Mouse (Mus musculus) CH12.LX (cell line): Measurements from ENCODE around the gene P4hb. TPM values are rescaled to one million over a fixed set of nuclear protein-coding genes. Genes with fewer than 3 reads are reported as not detected.

Source experiments
- DNase-seq: peaks from one replicate; pipeline ENCODE4 v3.0.0-alpha.2; 2013; ENCODE audit errors: extremely low read depth
- H3K27ac ChIP-seq: 2 replicates; pipeline ENCODE4 v1.5.1; 2012; ENCODE audit warnings: low read depth, mild to moderate bottlenecking, control low read depth, moderate library complexity; ENCODE audit not compliant: insufficient read depth
- H3K27me3 ChIP-seq: replicated peaks from 2 replicates; pipeline ENCODE3; 2012; ENCODE audit warnings: inconsistent platforms
- H3K36me3 ChIP-seq, 2 experiments: replicated peaks in 1 of 2; 2 replicates each; pipeline versions ENCODE3 to v1.6.1; 2012; ENCODE audit warnings: inconsistent platforms in 1 of 2, low read length in 1 of 2, mild to moderate bottlenecking in 1 of 2, mixed read lengths in 1 of 2, moderate library complexity in 1 of 2; ENCODE audit not compliant: control insufficient read depth in 1 of 2, insufficient read depth in 1 of 2
- H3K4me1 ChIP-seq, 2 experiments: 2 replicates each; pipeline ENCODE4 v1.6.1; 2012; ENCODE audit warnings: inconsistent platforms in 1 of 2, moderate library complexity in 1 of 2; ENCODE audit not compliant: insufficient read depth in 2 of 2, control insufficient read depth in 1 of 2
- H3K4me2 ChIP-seq: 2 replicates; pipeline ENCODE4 v1.6.1; 2012; ENCODE audit warnings: low read depth, mild to moderate bottlenecking, control low read depth; ENCODE audit not compliant: poor library complexity, insufficient read depth, severe bottlenecking
- H3K4me3 ChIP-seq, 3 experiments: fragments of 150-350 bp in 1 of 3; sonication (generic) in 1 of 3; replicated peaks in 1 of 3; 2 replicates each; pipeline versions ENCODE3 to v1.5.1; 2011 to 2012; ENCODE audit warnings: low read depth in 2 of 3, low read length in 2 of 3, mild to moderate bottlenecking in 2 of 3, moderate library complexity in 2 of 3, control low read depth in 1 of 3, improper control_type of control experiment in 1 of 3, inconsistent platforms in 1 of 3, mixed read lengths in 1 of 3; ENCODE audit not compliant: poor library complexity in 1 of 3
- H3K79me2 ChIP-seq: replicated peaks from 2 replicates; pipeline ENCODE4 v1.6.1; 2012; ENCODE audit warnings: mild to moderate bottlenecking, moderate library complexity; ENCODE audit not compliant: control insufficient read depth, poor library complexity, insufficient read depth, severe bottlenecking; ENCODE audit errors: extremely low read depth
- H3K9ac ChIP-seq: 2 replicates; pipeline ENCODE4 v1.6.1; 2012; ENCODE audit warnings: low read depth, mild to moderate bottlenecking, control low read depth, moderate library complexity; ENCODE audit not compliant: insufficient read depth
- H3K9me3 ChIP-seq: replicated peaks from 2 replicates; pipeline ENCODE3; 2012; ENCODE audit warnings: low read length, inconsistent platforms, mixed read lengths
- EP300 ChIP-seq: IDR thresholded peaks from 2 replicates; pipeline ENCODE4 v1.6.1; 2011; ENCODE audit warnings: low read length, improper control_type of control experiment
- GABPA ChIP-seq: IDR thresholded peaks from 2 replicates; pipeline ENCODE4 v1.6.1; 2012; ENCODE audit warnings: low read depth, low read length, improper control_type of control experiment, inconsistent platforms; ENCODE audit not compliant: insufficient replicate concordance
- JUN ChIP-seq: IDR thresholded peaks from 2 replicates; pipeline ENCODE4 v1.6.1; 2011; ENCODE audit warnings: low read depth, mild to moderate bottlenecking, low read length, improper control_type of control experiment, moderate library complexity; ENCODE audit not compliant: insufficient read depth
- JUND ChIP-seq: conservative IDR thresholded peaks from 2 replicates; pipeline ENCODE4 v1.6.1; 2011; ENCODE audit warnings: low read depth, low read length, improper control_type of control experiment
- KAT2A ChIP-seq: IDR thresholded peaks from 2 replicates; pipeline ENCODE4 v1.6.1; 2012; ENCODE audit warnings: low read length, improper control_type of control experiment, inconsistent platforms; ENCODE audit not compliant: insufficient replicate concordance
- MAFK ChIP-seq: IDR thresholded peaks from 2 replicates; pipeline ENCODE4 v1.6.1; 2011; ENCODE audit warnings: low read length, improper control_type of control experiment; ENCODE audit not compliant: insufficient replicate concordance
- MAX ChIP-seq: IDR thresholded peaks from 2 replicates; pipeline ENCODE4 v1.6.1; 2011; ENCODE audit warnings: low read length, improper control_type of control experiment
- MAZ ChIP-seq: IDR thresholded peaks from 2 replicates; pipeline ENCODE4 v1.6.1; 2012; ENCODE audit warnings: low read depth, mild to moderate bottlenecking, inconsistent platforms, low read length, improper control_type of control experiment, moderate library complexity
- MXI1 ChIP-seq: IDR thresholded peaks from 2 replicates; pipeline ENCODE4 v1.6.1; 2011; ENCODE audit warnings: mild to moderate bottlenecking, low read depth, low read length, improper control_type of control experiment
- NELFE ChIP-seq: IDR thresholded peaks from 2 replicates; pipeline ENCODE4 v1.6.1; 2011; ENCODE audit warnings: low read depth, low read length, improper control_type of control experiment
- NRF1 ChIP-seq: IDR thresholded peaks from 2 replicates; pipeline ENCODE4 v1.6.1; 2014; ENCODE audit warnings: low read depth, mild to moderate bottlenecking, inconsistent platforms, low read length, improper control_type of control experiment, moderate library complexity
- POLR2AphosphoS2 ChIP-seq: IDR thresholded peaks from 2 replicates; pipeline ENCODE4 v1.6.1; 2011; ENCODE audit warnings: low read depth, low read length, improper control_type of control experiment
- SIN3A ChIP-seq: IDR thresholded peaks from 2 replicates; pipeline ENCODE4 v1.6.1; 2012; ENCODE audit warnings: low read length, improper control_type of control experiment, inconsistent platforms
- SMC3 ChIP-seq: IDR thresholded peaks from 2 replicates; pipeline ENCODE4 v1.6.1; 2011; ENCODE audit warnings: low read depth, low read length, improper control_type of control experiment
- TBP ChIP-seq: conservative IDR thresholded peaks from 2 replicates; pipeline ENCODE4 v1.6.1; 2011; ENCODE audit warnings: low read depth, low read length, improper control_type of control experiment
- TCF12 ChIP-seq: IDR thresholded peaks from 2 replicates; pipeline ENCODE4 v1.6.1; 2014; ENCODE audit warnings: low read depth, mild to moderate bottlenecking, inconsistent platforms, low read length, improper control_type of control experiment
- UBTF ChIP-seq: IDR thresholded peaks from 2 replicates; pipeline ENCODE4 v1.6.1; 2012; ENCODE audit warnings: low read depth, mild to moderate bottlenecking, inconsistent platforms, low read length, improper control_type of control experiment, moderate library complexity
- USF1 ChIP-seq: IDR thresholded peaks from 2 replicates; pipeline ENCODE4 v1.6.1; 2014; ENCODE audit warnings: low read depth, mild to moderate bottlenecking, inconsistent platforms, low read length, improper control_type of control experiment
- USF2 ChIP-seq: conservative IDR thresholded peaks from 2 replicates; pipeline ENCODE4 v1.6.1; 2011; ENCODE audit warnings: low read depth, low read length, improper control_type of control experiment
- ZNF384 ChIP-seq: IDR thresholded peaks from 2 replicates; pipeline ENCODE4 v1.6.1; 2012; ENCODE audit warnings: low read depth, low read length, improper control_type of control experiment, inconsistent platforms
- dilution Hi-C: fragments of 300-500 bp; cut with MboI; formaldehyde crosslinking; loops from 2 replicates; pipeline ENCODE4 v1.14.3; 2020; ENCODE audit warnings: low sequenced_read_pairs; ENCODE audit not compliant: extremely low pct_unique_long_range_greater_than_20kb, extremely low pct_ligation_motif_present
- in situ Hi-C: fragments of 300-500 bp; cut with MboI; formaldehyde crosslinking; loops from 3 replicates; pipeline ENCODE4 v1.14.3; 2019; ENCODE audit warnings: low sequenced_read_pairs, low pct_ligation_motif_present, low pct_unique_long_range_greater_than_20kb, mixed read lengths
- polyA plus RNA-seq: library from polyadenylated mRNA; unstranded; fragments of >175 nt; gene quantifications from 2 replicates; pipeline ENCODE4 v1.2.1, GENCODE M21; 2012; ENCODE audit warnings: low read depth; ENCODE audit not compliant: insufficient read length
- total RNA-seq, 2 experiments: library from RNA; depleted of rRNA; stranded (reverse); fragments of 300-350 nt in 1 of 2; fragments of >200 nt in 1 of 2; gene quantifications; 2 replicates each; pipeline ENCODE4 v1.2.3; 2012 to 2014

Gene P4hb
- total and polyA plus RNA-seq, 3 experiments: 486 to 644 (median 531) TPM

DNA sequence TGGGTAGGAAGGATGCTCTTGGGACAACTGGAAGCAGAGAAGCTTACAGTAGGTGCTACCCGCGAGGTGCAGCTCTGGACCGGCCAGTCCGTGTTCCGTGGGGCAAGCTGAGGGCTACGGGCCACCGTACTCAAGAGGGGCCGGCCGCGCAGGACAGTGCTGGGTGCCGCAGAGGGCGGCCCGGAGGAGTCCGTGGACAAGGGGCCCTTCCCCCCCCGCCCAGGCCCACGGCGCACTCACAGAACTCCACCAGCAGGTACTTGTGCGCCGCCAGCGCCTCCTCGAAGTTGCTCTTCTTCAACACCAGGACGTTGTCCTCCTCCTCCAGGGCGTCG, 669 bp downstream of the P4hb start:
- Histone ChIP-seq H3K9ac (peak overlapping the region; percentile 78), H3K27ac (peak overlapping the region; percentile 55), H3K79me2 (peaks cover 41% of the 10 kb centered on the region), H3K4me2 (peak overlapping the region; percentile 79), H3K9me3 (no peaks in the 10 kb centered on the region), H3K4me1 (peaks cover 4 to 50% of the 10 kb centered on the region in 2 experiments), H3K36me3 (peaks cover 36 to 48% of the 10 kb centered on the region in 2 experiments), H3K27me3 (no peaks in the 10 kb centered on the region), H3K4me3 (peak overlapping the region; percentile 81 to 93 (median 91))
- in situ Hi-C loops (no loop called here), dilution Hi-C loops (no loop called here)
- TF ChIP-seq TCF12 (no peak), MAX (no peak), USF1 (no peak), NELFE (no peak), JUN (no peak), POLR2AphosphoS2 (no peak), JUND (no peak)
- no peak for DNase-seq

DNA sequence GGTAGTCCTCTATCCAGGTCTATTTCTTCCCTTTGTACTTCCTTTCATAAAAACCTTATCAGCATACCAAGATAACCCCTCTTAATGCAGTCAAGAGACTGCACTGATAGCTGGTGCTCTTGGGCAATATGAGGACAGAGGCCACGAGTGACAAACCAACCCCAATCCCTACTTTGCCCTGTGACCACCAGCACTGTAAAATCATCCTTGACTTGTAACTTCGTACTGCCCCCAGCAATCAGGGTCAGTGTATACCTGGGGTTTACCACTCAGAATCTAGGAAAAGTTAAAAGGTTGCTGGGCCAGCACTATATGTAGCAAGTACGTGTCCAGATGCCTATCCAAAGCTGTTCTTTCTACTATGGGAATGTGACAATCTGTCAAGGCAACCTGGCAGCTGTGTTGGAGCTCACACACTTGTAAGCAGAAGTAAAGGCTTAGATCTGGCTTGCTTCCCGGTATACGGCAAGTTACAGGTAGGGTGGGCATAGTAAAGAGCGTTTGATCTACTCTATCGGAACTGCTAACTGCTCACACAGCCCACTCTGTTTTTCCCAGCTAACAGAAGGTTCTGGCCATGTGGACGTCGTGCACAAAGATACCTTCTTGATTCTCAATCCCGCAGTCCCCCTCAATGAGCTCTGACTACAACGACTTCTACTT, 1.2 kb downstream of the P4hb start:
- H3K79me2 ChIP-seq: peaks cover 46% of the 10 kb centered on the region
- no peak for TF ChIP-seq GABPA
- peak; percentile 28; the same call in 1 of the 2 replicates for TF ChIP-seq SIN3A
- TF ChIP-seq UBTF: 0 out of 2 replicates have a peak, but pooled peaks have one; percentile 13
- TF ChIP-seq EP300: no peak
- no peak for TF ChIP-seq JUND
- TF ChIP-seq TBP: no peak
- no peak for TF ChIP-seq USF2
- TF ChIP-seq, all 38 proteins: peak for 2
- H3K4me2 ChIP-seq: peak overlapping the region; percentile 79
- peak overlapping the region; percentile 55 for H3K27ac ChIP-seq
- no peaks in the 10 kb centered on the region for H3K9me3 ChIP-seq
- DNase-seq: no peak
- H3K4me1 ChIP-seq: peaks cover 4 to 46% of the 10 kb centered on the region in 2 experiments
- H3K36me3 ChIP-seq: peaks cover 36 to 48% of the 10 kb centered on the region in 2 experiments
- in situ Hi-C loops (no loop called here), dilution Hi-C loops (no loop called here)
- peak overlapping the region; percentile 81 to 93 (median 91) for H3K4me3 ChIP-seq
- H3K9ac ChIP-seq: peak overlapping the region; percentile 78
- H3K27me3 ChIP-seq: no peaks in the 10 kb centered on the region

DNA sequence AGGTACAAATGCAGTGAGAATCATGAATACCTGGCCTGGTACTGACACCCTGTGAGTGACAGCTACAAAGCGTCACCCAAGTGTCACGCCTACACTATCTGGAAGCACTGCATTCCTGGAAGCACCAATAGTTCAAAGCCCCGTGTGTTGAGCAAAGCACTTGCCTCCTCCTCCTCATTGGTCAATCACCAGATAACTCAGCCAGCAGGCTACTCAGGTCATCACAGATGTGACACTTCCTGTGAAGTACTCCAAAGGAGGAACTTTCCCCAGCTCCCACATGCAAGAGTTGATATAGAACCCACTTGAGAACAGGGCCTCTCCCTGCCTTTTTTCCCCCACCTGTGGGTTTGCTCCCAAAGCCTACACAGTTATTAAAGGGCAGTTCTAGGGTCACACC, 1.9 kb downstream of the P4hb start:
- H3K9ac ChIP-seq: peak overlapping the region; percentile 78; the same call in 1 of the 2 replicates
- H3K79me2 ChIP-seq: peaks cover 48% of the 10 kb centered on the region
- DNase-seq: peak; percentile 33
- peak overlapping the region; percentile 81 to 93 (median 91) for H3K4me3 ChIP-seq
- H3K9me3 ChIP-seq: no peaks in the 10 kb centered on the region
- H3K4me1 ChIP-seq: peaks cover 4 to 40% of the 10 kb centered on the region in 2 experiments
- H3K36me3 ChIP-seq: peaks cover 40 to 48% of the 10 kb centered on the region in 2 experiments
- peak overlapping the region; percentile 79 for H3K4me2 ChIP-seq
- H3K27me3 ChIP-seq: no peaks in the 10 kb centered on the region
- dilution Hi-C loops (no loop called here), in situ Hi-C loops (no loop called here)
- TF ChIP-seq GABPA: no peak
- no peak for TF ChIP-seq USF2
- no peak for TF ChIP-seq MAZ
- no peak for TF ChIP-seq SIN3A
- no peak for TF ChIP-seq SMC3
- TF ChIP-seq NRF1: no peak
- TF ChIP-seq KAT2A: no peak
- TF ChIP-seq MAFK: no peak
- no peak for TF ChIP-seq MXI1
- no peak for TF ChIP-seq TBP
- no peak for TF ChIP-seq POLR2AphosphoS2
- TF ChIP-seq ZNF384: no peak
- no peak overlapping the region for H3K27ac ChIP-seq
